Comparison of ENCODE assay signal across 13 mouse cellular contexts in genomic region chr17:6737273-6737997, GRCm38 (mm10). TPM values are rescaled to one million over a fixed set of nuclear protein-coding genes. Genes with fewer than 3 reads are reported as not detected.
A peak's percentile ranks its signal among the peaks of the same experiment; 100 is the strongest.
DNase-seq lines count a peak whose midpoint lies in the region; ATAC-seq and TF ChIP-seq lines count a peak whose summit lies in the region.
"Had no signal": no experiment of that assay in that cellular context is flagged by ENCODE, and none has a peak within 500 bp of the region (broad histone marks: within the 10 kb centered on the region; RNA-seq: fewer than 3 reads in every experiment).

No protein-coding gene starts in this region.

- H3K4me3 ChIP-seq in forebrain, embryonic 14.5 days (ENCODE audit: low read depth, low read length): no peak overlapping the region
- no peak overlapping the region for H3K4me3 ChIP-seq in stomach, postnatal 0 days (ENCODE audit: low read depth, low read length)
- H3K4me3 ChIP-seq in thymus, adult 2 months (ENCODE audit: control insufficient read depth, insufficient read depth, low read length): no peak overlapping the region
- H3K4me3 ChIP-seq: limb, embryonic 12.5 days; neural tube, embryonic 12.5 days had no signal

- no peak for ATAC-seq in forebrain, embryonic 14.5 days
- ATAC-seq in stomach, postnatal 0 days (ENCODE audit: low FRiP score, low TSS enrichment): no peak

- no peak for TF ChIP-seq CTCF in stomach, postnatal 0 days (IDR thresholded peaks at IDR 0.05; ENCODE audit: low read depth)
- no peak for TF ChIP-seq CTCF in thymus, adult 2 months (IDR thresholded peaks at IDR 0.05; ENCODE audit: borderline replicate concordance, control insufficient read depth, extremely low read depth, insufficient read depth, low read length, poor library complexity)

- peak overlapping the region; percentile 29; the same call in 1 of the 2 replicates for H3K27ac ChIP-seq in forebrain, embryonic 14.5 days (ENCODE audit: low read depth, low read length)
- H3K27ac ChIP-seq in stomach, postnatal 0 days (replicated peaks): no peak overlapping the region; the same call in 1 of the 2 replicates
- H3K27ac ChIP-seq in thymus, adult 2 months (ENCODE audit: control insufficient read depth, insufficient read depth, low read length): no peak overlapping the region
- H3K27ac ChIP-seq: hindbrain, embryonic 14.5 days; limb, embryonic 12.5 days; neural tube, embryonic 12.5 days had no signal

- H3K36me3 ChIP-seq in forebrain, embryonic 14.5 days (ENCODE audit: control insufficient read depth, insufficient read depth, low read length): peaks cover 37% of the 10 kb centered on the region
- H3K36me3 ChIP-seq in stomach, postnatal 0 days (ENCODE audit: control insufficient read depth, insufficient read depth, low read length): peaks cover 17% of the 10 kb centered on the region
- peaks cover 84% of the 10 kb centered on the region for H3K36me3 ChIP-seq in thymus, adult 2 months (ENCODE audit: control insufficient read depth, insufficient read depth, low read length)

- H3K9ac ChIP-seq in forebrain, embryonic 14.5 days (ENCODE audit: low read length): no peak overlapping the region
- H3K9ac ChIP-seq in stomach, postnatal 0 days (ENCODE audit: low read length): no peak overlapping the region
- H3K9ac ChIP-seq: hindbrain, embryonic 14.5 days; limb, embryonic 12.5 days; neural tube, embryonic 12.5 days had no signal

- no peaks in the 10 kb centered on the region for H3K9me3 ChIP-seq in forebrain, embryonic 14.5 days (replicated peaks; ENCODE audit: control insufficient read depth, low read length)
- H3K9me3 ChIP-seq in stomach, postnatal 0 days (ENCODE audit: control insufficient read depth, low read length): no peaks in the 10 kb centered on the region
- H3K9me3 ChIP-seq: limb, embryonic 12.5 days; neural tube, embryonic 12.5 days had no signal

- DNase-seq in kidney, adult 11 months: peak; percentile 60
- DNase-seq in kidney, postnatal 10 days: no peak
- peak; percentile 5 for DNase-seq in thymus, postnatal 14 days
- DNase-seq in thymus, postnatal 0 days (ENCODE audit: low spot score): no peak
- no peak for DNase-seq in forebrain, embryonic 14.5 days (ENCODE audit: low spot score)
- DNase-seq in stomach, postnatal 0 days (ENCODE audit: low spot score): peak; percentile 23
- no peak for DNase-seq in thymus, adult 2 months
- DNase-seq: cerebellum, adult 9-10 months; retina, postnatal 1 day had no signal

- WGBS in forebrain, embryonic 14.5 days: 63% methylated on average over 12 of the region's 12 CpGs
- 76% methylated on average over 12 of the region's 12 CpGs for WGBS in stomach, postnatal 0 days
- 85% methylated on average over 12 of the region's 12 CpGs for WGBS in thymus, adult 2 months

- H3K27me3 ChIP-seq in forebrain, embryonic 14.5 days (replicated peaks; ENCODE audit: control insufficient read depth, insufficient read depth, low read length): no peaks in the 10 kb centered on the region
- H3K27me3 ChIP-seq in stomach, postnatal 0 days (ENCODE audit: control insufficient read depth, insufficient read depth, low read length): no peaks in the 10 kb centered on the region
- H3K27me3 ChIP-seq in thymus, adult 2 months (ENCODE audit: control insufficient read depth, insufficient read depth, low read length): no peaks in the 10 kb centered on the region
- H3K27me3 ChIP-seq: limb, embryonic 12.5 days; neural tube, embryonic 12.5 days had no signal

- peaks cover 18% of the 10 kb centered on the region for H3K4me1 ChIP-seq in forebrain, embryonic 14.5 days (ENCODE audit: control insufficient read depth, insufficient read depth, low read length)
- H3K4me1 ChIP-seq in stomach, postnatal 0 days (replicated peaks; ENCODE audit: control insufficient read depth, insufficient read depth): no peaks in the 10 kb centered on the region
- H3K4me1 ChIP-seq in thymus, adult 2 months (replicated peaks; ENCODE audit: control insufficient read depth, insufficient read depth, low read length): peaks cover 23% of the 10 kb centered on the region

- TF ChIP-seq POLR2A in thymus, adult 2 months (IDR thresholded peaks at IDR 0.05; ENCODE audit: control insufficient read depth, extremely low read depth, insufficient read depth, low read length, poor library complexity): no peak

- no peak overlapping the region for H3K4me2 ChIP-seq in forebrain, embryonic 14.5 days (ENCODE audit: low read length)
- no peak overlapping the region for H3K4me2 ChIP-seq in stomach, postnatal 0 days (replicated peaks; ENCODE audit: low read depth)
- H3K4me2 ChIP-seq: hindbrain, embryonic 14.5 days; limb, embryonic 12.5 days; midbrain, embryonic 11.5 days; neural tube, embryonic 12.5 days had no signal

- TF ChIP-seq EP300 in stomach, postnatal 0 days (optimal IDR thresholded peaks at IDR 0.05): no peak

RNA-seq across cellular contexts. Expression of gene Ezr, which starts 45.1 kb away (rescaled TPM):
- polyA plus RNA-seq in thymus, postnatal 0 days (2015; fragmentation: Nextera tagmentation; extraction: Ambion mirVana): 385 and 387 TPM in 2 replicates
- polyA plus RNA-seq in forebrain, embryonic 14.5 days (2014; fragmentation: Nextera tagmentation; extraction: Ambion mirVana): 94.0 and 101 TPM in 2 replicates
- polyA plus RNA-seq in stomach, postnatal 0 days (2015; fragmentation: Nextera tagmentation; extraction: Ambion mirVana): 289 and 299 TPM in 2 replicates
- 149 and 189 TPM in 2 replicates for polyA plus RNA-seq in thymus, adult 2 months (2012; rRNA removed)

Comparison
In these comparisons a context has a peak if more than half of its experiments do, and no peak if none do; other contexts are left out.
1. DNase-seq: peak in kidney, adult 11 months (single experiment), thymus, postnatal 14 days (single experiment) and stomach, postnatal 0 days (single experiment); none in kidney, postnatal 10 days (single experiment), thymus, postnatal 0 days (single experiment), forebrain, embryonic 14.5 days (single experiment) and thymus, adult 2 months (single experiment).